15 mouse cellular contexts compared by ENCODE assay signal in the genomic region with DNA sequence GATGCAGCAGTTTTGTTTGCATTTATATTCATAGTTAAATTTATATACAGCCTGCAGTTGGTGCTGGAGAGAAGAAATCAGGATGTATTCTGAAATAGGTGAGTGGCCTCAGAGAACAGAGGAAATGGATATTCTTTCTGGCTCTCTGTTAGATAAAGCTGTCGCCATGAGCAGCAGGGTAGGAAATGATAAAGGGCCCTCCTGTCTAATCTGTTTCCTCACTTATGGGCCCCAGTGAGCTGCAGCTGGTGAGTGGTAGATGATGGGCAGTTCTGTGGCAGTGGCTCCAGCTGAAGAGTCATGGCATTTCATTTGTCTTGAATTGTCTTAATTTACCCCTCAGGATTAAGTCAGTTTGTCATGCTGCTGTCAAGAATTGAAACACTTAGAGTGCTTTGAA. TPM values are rescaled to one million over a fixed set of nuclear protein-coding genes. Genes with fewer than 3 reads are reported as not detected.
DNase-seq lines count a peak whose midpoint lies in the region; ATAC-seq and TF ChIP-seq lines count a peak whose summit lies in the region.
"Had no signal": no experiment of that assay in that cellular context is flagged by ENCODE, and none has a peak within 500 bp of the region (broad histone marks: within the 10 kb centered on the region; RNA-seq: fewer than 3 reads in every experiment).

No protein-coding gene starts in this region.

- H3K9ac ChIP-seq in forebrain, postnatal 0 days: no peak overlapping the region
- H3K9ac ChIP-seq in forebrain, embryonic 14.5 days (ENCODE audit: low read length): no peak overlapping the region

- no peak overlapping the region for H3K4me3 ChIP-seq in forebrain, postnatal 0 days (ENCODE audit: low read depth, low read length)
- no peak overlapping the region for H3K4me3 ChIP-seq in forebrain, embryonic 14.5 days (ENCODE audit: low read depth, low read length)
- no peak overlapping the region for H3K4me3 ChIP-seq in layer of hippocampus, adult 2 months

- peak; percentile 32; the same call in 1 of the 2 replicates for ATAC-seq in forebrain, postnatal 0 days
- no peak for ATAC-seq in forebrain, embryonic 14.5 days
- peak; percentile 75 for ATAC-seq in erythroid progenitor cell, adult 5-6 weeks (replicated peaks; ENCODE audit: low FRiP score, poor library complexity, severe bottlenecking)
- peak; percentile 96 for ATAC-seq in megakaryocyte-erythroid progenitor cell, adult 5-6 weeks (replicated peaks; ENCODE audit: low FRiP score, low TSS enrichment, poor library complexity, severe bottlenecking)
- ATAC-seq: intestine, postnatal 0 days had no signal

- H3K36me3 ChIP-seq in forebrain, postnatal 0 days (ENCODE audit: insufficient read depth): no peaks in the 10 kb centered on the region; the same call in 1 of the 2 replicates
- H3K36me3 ChIP-seq in forebrain, embryonic 14.5 days (ENCODE audit: control insufficient read depth, insufficient read depth, low read length): no peaks in the 10 kb centered on the region

- DNase-seq in forebrain, postnatal 0 days: no peak
- no peak for DNase-seq in forebrain, embryonic 14.5 days (ENCODE audit: low spot score)
- no peak for DNase-seq in layer of hippocampus, adult 2 months (ENCODE audit: low spot score in 2 of 2)
- no peak for DNase-seq in layer of hippocampus, adult 11-12 months (ENCODE audit: low spot score)
- DNase-seq in left cerebral cortex, adult 18-20 months (ENCODE audit: low spot score in 2 of 2): no peak
- DNase-seq in cerebellum, adult 9-11 months: no peak
- DNase-seq: cerebellum, adult 2 months; heart, postnatal 14 days; lung, adult 2 months; midbrain, embryonic 14.5 days; retina, postnatal 1 day; spleen, adult 18-20 months had no signal

- H3K4me2 ChIP-seq in forebrain, postnatal 0 days (ENCODE audit: low read depth): no peak overlapping the region
- H3K4me2 ChIP-seq in forebrain, embryonic 14.5 days (ENCODE audit: low read length): no peak overlapping the region

- no peaks in the 10 kb centered on the region for H3K4me1 ChIP-seq in forebrain, postnatal 0 days (ENCODE audit: insufficient read depth)
- H3K4me1 ChIP-seq in forebrain, embryonic 14.5 days (ENCODE audit: control insufficient read depth, insufficient read depth, low read length): no peaks in the 10 kb centered on the region

- H3K27ac ChIP-seq in forebrain, postnatal 0 days (ENCODE audit: low read depth, low read length): no peak overlapping the region
- no peak overlapping the region for H3K27ac ChIP-seq in forebrain, embryonic 14.5 days (ENCODE audit: low read depth, low read length)
- peak overlapping the region; percentile 28 for H3K27ac ChIP-seq in layer of hippocampus, adult 2 months

- TF ChIP-seq CTCF in forebrain, postnatal 0 days (IDR thresholded peaks at IDR 0.05; ENCODE audit: low read depth): no peak
- no peak for TF ChIP-seq CTCF in layer of hippocampus, adult 2 months (conservative IDR thresholded peaks at IDR 0.05)

- no peaks in the 10 kb centered on the region for H3K27me3 ChIP-seq in forebrain, postnatal 0 days (ENCODE audit: insufficient read depth, low read length)
- no peaks in the 10 kb centered on the region for H3K27me3 ChIP-seq in forebrain, embryonic 14.5 days (replicated peaks; ENCODE audit: control insufficient read depth, insufficient read depth, low read length)

- WGBS in forebrain, postnatal 0 days: 34% methylated on average over 1 of the region's 1 CpGs
- WGBS in forebrain, embryonic 14.5 days: 47% methylated on average over 1 of the region's 1 CpGs

- no peaks in the 10 kb centered on the region for H3K9me3 ChIP-seq in forebrain, postnatal 0 days (ENCODE audit: low read length)
- no peaks in the 10 kb centered on the region for H3K9me3 ChIP-seq in forebrain, embryonic 14.5 days (replicated peaks; ENCODE audit: control insufficient read depth, low read length)

RNA-seq across cellular contexts. Expression of a gene that starts 7.5 kb away (rescaled TPM):
- total RNA-seq in forebrain, postnatal 0 days (2014; rRNA removed): 14.0 and 15.7 TPM in 2 replicates
- 32.8 and 33.6 TPM in 2 replicates for polyA plus RNA-seq in forebrain, postnatal 0 days (2015; fragmentation: Nextera tagmentation; extraction: Ambion mirVana)
- 28.1 and 31.5 TPM in 2 replicates for polyA plus RNA-seq in forebrain, embryonic 14.5 days (2014; fragmentation: Nextera tagmentation; extraction: Ambion mirVana)
- total RNA-seq in layer of hippocampus, adult 2 months (2021): 10 to 100 TPM; 20.0 to 20.7 TPM
- total RNA-seq in erythroid progenitor cell, adult 5-6 weeks (2015; ENCODE audit: low replicate concordance): 7.2 and 8.8 TPM in 2 replicates
- total RNA-seq in erythroid progenitor cell, adult 5-6 weeks (2017; ENCODE audit: low replicate concordance): 15.3 and 19.1 TPM in 2 replicates
- total RNA-seq in megakaryocyte-erythroid progenitor cell, adult 5-6 weeks (2014; fragmentation: Nextera tagmentation): 4.9 and 11.9 TPM in 2 replicates
- 11.3 and 26.9 TPM in 2 replicates for total RNA-seq in megakaryocyte-erythroid progenitor cell, adult 5-6 weeks (2017)
- total RNA-seq in left cerebral cortex, adult 18-20 months (2021): 10 to 100 TPM; 16.4 to 17.4 TPM

RNA-seq across cellular contexts. Expression of a gene that starts 8.1 kb away (rescaled TPM):
- total RNA-seq in forebrain, postnatal 0 days (2014; rRNA removed): 189 and 233 TPM in 2 replicates
- polyA plus RNA-seq in forebrain, postnatal 0 days (2015; fragmentation: Nextera tagmentation; extraction: Ambion mirVana): 82.1 and 99.6 TPM in 2 replicates
- polyA plus RNA-seq in forebrain, embryonic 14.5 days (2014; fragmentation: Nextera tagmentation; extraction: Ambion mirVana): 107 and 164 TPM in 2 replicates
- 10 to 100 TPM; 96.4 to 96.8 TPM for total RNA-seq in layer of hippocampus, adult 2 months (2021)
- 35.0 and 56.6 TPM in 2 replicates for total RNA-seq in erythroid progenitor cell, adult 5-6 weeks (2015; ENCODE audit: low replicate concordance)
- total RNA-seq in erythroid progenitor cell, adult 5-6 weeks (2017; ENCODE audit: low replicate concordance): 27.1 and 30.7 TPM in 2 replicates
- 29.8 and 38.4 TPM in 2 replicates for total RNA-seq in megakaryocyte-erythroid progenitor cell, adult 5-6 weeks (2014; fragmentation: Nextera tagmentation)
- 28.0 and 35.7 TPM in 2 replicates for total RNA-seq in megakaryocyte-erythroid progenitor cell, adult 5-6 weeks (2017)
- total RNA-seq in left cerebral cortex, adult 18-20 months (2021): 10 to 100 TPM; 95.2 to 95.5 TPM
